Mouse (Mus musculus): ENCODE data around the gene Rab3d.
"Not testable (repeated sequence)": the region's sequence is repeated elsewhere in the genome, so short reads cannot be mapped to it uniquely, and the experiment has no call there.

Gene Rab3d

GRCm38 (mm10) chr9:21909474-21910223 is 8.3 kb downstream of the Rab3d start:
- no peak for DNase-seq (ENCODE audit: low spot score)

DNA sequence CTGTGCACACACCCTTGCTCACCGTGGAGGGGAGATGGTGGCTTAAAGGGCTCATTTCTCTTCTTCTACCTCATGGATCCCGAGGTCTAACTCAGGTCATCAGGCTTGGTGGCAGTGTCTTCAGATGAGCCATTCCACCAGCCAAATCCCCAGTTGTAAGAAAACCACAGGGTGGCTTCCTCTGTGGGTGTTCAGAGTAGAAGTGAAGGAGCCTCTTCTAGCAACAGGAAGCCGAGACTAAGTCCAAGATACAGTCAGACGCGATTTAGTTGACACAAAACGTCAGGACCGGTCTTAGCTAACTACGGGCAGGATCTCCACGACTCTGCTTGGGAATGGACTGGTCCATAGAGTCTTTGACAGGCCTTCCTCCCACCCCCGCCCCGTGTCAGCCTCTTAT is 9.8 kb downstream of the Rab3d start:
- DNase-seq (ENCODE audit: low spot score), result no peak

DNA sequence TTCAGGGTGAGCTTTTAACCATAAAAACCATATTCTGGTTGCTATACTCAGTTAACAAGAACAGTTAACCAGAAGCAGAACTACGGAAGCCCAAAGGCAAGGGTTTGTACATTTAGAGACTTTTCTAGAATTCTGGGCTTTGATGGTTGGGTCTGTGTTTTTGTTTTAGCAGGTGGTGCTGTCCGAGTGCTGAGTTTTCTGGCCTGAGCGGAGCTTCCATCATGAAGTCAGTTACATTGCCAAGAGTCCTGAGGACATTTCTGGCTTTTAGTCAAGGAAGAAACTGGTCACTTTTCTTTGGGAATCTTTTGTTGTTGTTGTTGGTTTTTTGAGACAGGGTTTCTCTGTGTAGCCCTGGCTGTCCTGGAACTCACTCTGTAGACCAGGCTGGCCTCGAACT is 14.0 kb downstream of the Rab3d start:
- no peak for DNase-seq (ENCODE audit: low spot score)

DNA sequence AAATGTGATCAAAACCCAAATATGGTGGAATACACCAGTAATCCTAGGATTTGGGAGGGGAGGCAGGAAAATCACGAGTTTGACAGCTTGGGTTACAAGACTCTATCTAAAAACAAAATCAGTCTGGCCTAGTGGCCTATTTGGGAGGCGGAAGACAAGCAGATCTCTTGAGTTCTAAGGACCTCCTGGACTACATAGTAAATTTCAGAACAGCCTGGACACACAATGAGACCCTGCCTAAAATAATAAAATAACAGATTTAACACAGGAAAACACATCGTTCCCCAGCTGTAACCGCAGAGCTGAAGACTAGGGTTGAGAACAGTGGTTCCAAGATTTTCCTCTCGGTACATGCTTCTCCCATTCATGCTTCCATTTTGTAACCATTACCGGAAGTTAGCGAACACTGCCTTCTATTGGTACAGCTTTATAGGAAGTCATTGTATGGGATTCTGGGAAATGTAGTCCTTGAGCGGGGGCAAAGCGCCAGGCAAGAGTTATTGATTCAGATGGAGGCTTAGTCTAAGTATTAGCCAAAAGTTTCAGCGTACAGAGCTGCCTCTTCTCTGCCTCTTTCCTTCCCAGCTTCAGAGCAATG is 16.7 kb downstream of the Rab3d start:
- DNase-seq (ENCODE audit: low spot score), result peak; percentile 71

GRCm38 (mm10) chr9:21889229-21889628 is 28.8 kb downstream of the Rab3d start:
- no peak for DNase-seq (ENCODE audit: low spot score)

GRCm38 (mm10) chr9:21876601-21877000 is 41.4 kb downstream of the Rab3d start:
- no peak for DNase-seq (ENCODE audit: low spot score)

GRCm38 (mm10) chr9:21872204-21872603 is 45.8 kb downstream of the Rab3d start:
- no peak for DNase-seq (ENCODE audit: low spot score)

- no peak for DNase-seq (ENCODE audit: low spot score)
Measured at GRCm38 (mm10) chr9:21870879-21871524, 47.0 kb downstream of the Rab3d start.

DNA sequence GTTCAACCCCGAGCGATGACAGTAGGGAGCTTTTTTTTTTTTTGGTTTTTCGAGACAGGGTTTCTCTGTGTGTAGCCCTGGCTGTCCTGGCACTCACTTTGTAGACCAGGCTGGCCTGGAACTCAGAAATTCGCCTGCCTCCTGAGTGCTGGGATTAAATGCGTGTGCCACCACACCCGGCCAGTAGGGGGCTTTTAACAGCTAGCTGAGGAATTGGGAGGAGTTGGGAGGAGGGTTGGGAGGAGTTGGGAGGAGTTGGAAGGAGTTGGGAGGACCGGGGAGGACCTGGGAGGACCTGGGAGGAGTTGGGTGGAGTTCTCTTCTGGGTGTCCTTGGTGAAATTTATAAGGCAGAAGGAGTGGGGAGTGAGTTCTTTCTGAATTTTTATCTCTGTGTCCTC is 48.7 kb downstream of the Rab3d start:
- DNase-seq (ENCODE audit: low spot score), result not testable (repeated sequence)

- no peak for DNase-seq (ENCODE audit: low spot score)
Measured at GRCm38 (mm10) chr9:21867726-21868125, 50.3 kb downstream of the Rab3d start.

GRCm38 (mm10) chr9:21866641-21867040 is 51.4 kb downstream of the Rab3d start:
- no peak for DNase-seq (ENCODE audit: low spot score)

DNA sequence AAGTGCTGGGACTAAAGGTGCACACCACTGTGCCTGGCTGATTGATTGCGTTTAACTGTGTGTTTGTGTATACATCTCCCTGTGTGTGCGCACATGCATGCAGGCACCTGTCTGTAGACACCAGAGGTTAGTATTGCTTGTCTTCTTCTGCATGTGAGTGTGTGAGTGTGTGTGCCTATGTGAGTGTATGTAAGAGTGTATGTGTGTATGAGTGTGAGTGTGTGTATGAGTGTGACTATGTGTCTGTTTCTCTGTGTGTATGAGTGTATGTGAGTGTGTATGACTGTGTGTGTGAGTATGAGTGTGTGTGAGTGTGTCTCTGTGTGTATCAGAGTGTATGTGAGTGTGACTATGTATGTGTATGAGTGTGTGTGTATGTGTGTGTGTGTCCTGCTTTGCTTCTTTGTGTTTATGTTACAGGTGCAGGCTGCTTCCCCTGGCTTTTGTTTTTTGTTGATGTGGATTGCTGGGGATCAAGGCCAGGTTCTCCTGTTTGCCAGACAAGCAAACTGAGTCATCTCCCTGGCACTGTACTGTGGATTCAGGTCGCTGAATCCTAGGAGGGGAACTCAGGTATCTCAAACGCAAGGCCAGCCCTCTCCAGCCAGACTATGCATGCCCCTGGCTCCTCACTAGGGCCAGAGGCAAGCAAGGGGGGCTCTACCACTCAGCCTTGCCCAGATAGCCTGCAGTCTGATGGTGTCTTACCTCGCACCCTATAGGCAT is 52.2 kb downstream of the Rab3d start:
- DNase-seq (ENCODE audit: low spot score), result no peak

GRCm38 (mm10) chr9:21862181-21862580 is 55.8 kb downstream of the Rab3d start:
- no peak for DNase-seq (ENCODE audit: low spot score)

- DNase-seq (ENCODE audit: low spot score), result not testable (repeated sequence)
Measured at GRCm38 (mm10) chr9:21860349-21860748, 57.6 kb downstream of the Rab3d start.

GRCm38 (mm10) chr9:21859606-21860005 is 58.4 kb downstream of the Rab3d start:
- no peak for DNase-seq (ENCODE audit: low spot score)

DNA sequence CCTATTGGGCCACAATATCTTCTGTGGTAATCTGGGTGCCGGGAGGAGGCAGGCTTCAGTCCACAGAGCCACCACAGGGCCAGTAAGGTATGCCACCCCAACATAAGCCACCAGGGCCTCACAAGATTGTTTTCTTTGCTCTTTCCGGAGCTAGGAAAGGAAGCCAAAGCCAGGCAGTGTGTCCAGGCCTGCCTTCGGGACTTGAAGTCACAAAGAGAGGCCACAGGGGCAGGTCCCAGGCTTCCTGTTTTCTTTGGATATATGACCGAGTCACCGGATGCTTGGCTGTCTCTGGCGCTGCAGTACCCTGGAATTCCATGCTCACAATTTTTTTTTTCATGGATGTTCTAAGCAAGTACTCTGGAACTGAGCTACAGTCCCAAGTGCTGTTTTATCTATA is 59.9 kb downstream of the Rab3d start:
- DNase-seq (ENCODE audit: low spot score), result no peak

DNA sequence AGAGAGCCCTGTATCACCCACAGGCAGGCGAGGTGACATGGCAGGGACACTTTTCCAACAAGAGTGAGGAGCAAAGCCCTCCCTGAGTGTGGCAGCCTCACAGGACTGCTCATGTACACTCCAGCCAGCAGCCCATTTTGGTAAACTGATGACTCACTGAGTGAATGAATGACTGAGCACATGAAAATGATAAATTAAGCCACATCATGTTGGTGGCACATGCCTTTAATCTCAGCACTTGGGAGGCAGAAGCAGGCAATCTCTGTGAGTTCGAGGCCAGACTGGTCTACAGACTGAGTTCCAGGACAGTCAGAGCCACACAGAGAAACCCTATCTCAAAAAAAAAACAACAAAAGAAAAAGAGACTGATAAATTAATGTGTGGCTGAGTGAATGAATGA is 60.5 kb downstream of the Rab3d start:
- DNase-seq (ENCODE audit: low spot score), result no peak
